Mouse (Mus musculus) stomach, postnatal 0 days (tissue): Measurements from ENCODE around the gene Plcl2. TPM values are rescaled to one million over a fixed set of nuclear protein-coding genes. Genes with fewer than 3 reads are reported as not detected.

Experiments used
- ATAC-seq: fragments of 200-750 bp; cut with Nextera tagmentation; 2 replicates; pipeline ENCODE4 v1.8.0; 2017; ENCODE audit not compliant: low FRiP score, low TSS enrichment
- DNase-seq: peaks from one replicate; pipeline ENCODE4 v3.0.0-alpha.2; 2016; ENCODE audit warnings: low spot score
- H3K27ac ChIP-seq: fragments of 300-500 bp; sonication (generic); replicated peaks from 2 replicates; pipeline ENCODE4 v1.5.1; 2014; ENCODE audit warnings: mild to moderate bottlenecking, control low read depth
- H3K27me3 ChIP-seq: fragments of 300-500 bp; sonication (generic); 2 replicates; pipeline ENCODE4 v1.6.1; 2014; ENCODE audit warnings: low read length; ENCODE audit not compliant: control insufficient read depth, insufficient read depth
- H3K36me3 ChIP-seq: fragments of 300-500 bp; sonication (generic); 2 replicates; pipeline ENCODE4 v1.6.1; 2014; ENCODE audit warnings: low read length, mixed read lengths; ENCODE audit not compliant: control insufficient read depth, insufficient read depth
- H3K4me1 ChIP-seq: fragments of 300-500 bp; sonication (generic); replicated peaks from 2 replicates; pipeline ENCODE4 v1.6.1; 2014; ENCODE audit warnings: antibody characterized with exemption; ENCODE audit not compliant: control insufficient read depth, insufficient read depth
- H3K4me2 ChIP-seq: fragments of 300-500 bp; sonication (generic); replicated peaks from 2 replicates; pipeline ENCODE4 v1.6.1; 2014; ENCODE audit warnings: low read depth, mild to moderate bottlenecking, control low read depth, moderate library complexity
- H3K4me3 ChIP-seq: fragments of 300-500 bp; sonication (generic); 2 replicates; pipeline ENCODE4 v1.5.1; 2014; ENCODE audit warnings: low read depth, low read length, control low read depth
- H3K9ac ChIP-seq: fragments of 300-500 bp; sonication (generic); 2 replicates; pipeline ENCODE4 v1.6.1; 2014; ENCODE audit warnings: mild to moderate bottlenecking, low read length, control low read depth, mixed read lengths
- H3K9me3 ChIP-seq: fragments of 300-500 bp; sonication (generic); 2 replicates; pipeline ENCODE4 v1.6.1; 2016; ENCODE audit warnings: low read length; ENCODE audit not compliant: control insufficient read depth
- CTCF ChIP-seq: IDR thresholded peaks from 2 replicates; pipeline ENCODE4 v1.5.1; 2016; ENCODE audit warnings: antibody characterized with exemption, low read depth, mild to moderate bottlenecking, moderate library complexity
- EP300 ChIP-seq: optimal IDR thresholded peaks from 2 replicates; pipeline ENCODE3; 2016; ENCODE audit warnings: antibody characterized with exemption
- WGBS: fragments of 180-500 bp; shearing (Covaris S2); extraction: QIAGEN DNeasy Blood & Tissue Kit; methylation state at CpG from one replicate; pipeline ENCODE4 v1.1.7; 2014; 5-methylcytosine and 5-hydroxymethylcytosine counted together
- polyA plus RNA-seq: library from polyadenylated mRNA; unstranded; fragments of >200 nt; fragmentation: Nextera tagmentation; extraction: Ambion mirVana; gene quantifications from 2 replicates; pipeline ENCODE4 v1.2.1, GENCODE M21; 2015

Plcl2 gene
- 2.3 and 2.6 TPM in 2 replicates for polyA plus RNA-seq

DNA sequence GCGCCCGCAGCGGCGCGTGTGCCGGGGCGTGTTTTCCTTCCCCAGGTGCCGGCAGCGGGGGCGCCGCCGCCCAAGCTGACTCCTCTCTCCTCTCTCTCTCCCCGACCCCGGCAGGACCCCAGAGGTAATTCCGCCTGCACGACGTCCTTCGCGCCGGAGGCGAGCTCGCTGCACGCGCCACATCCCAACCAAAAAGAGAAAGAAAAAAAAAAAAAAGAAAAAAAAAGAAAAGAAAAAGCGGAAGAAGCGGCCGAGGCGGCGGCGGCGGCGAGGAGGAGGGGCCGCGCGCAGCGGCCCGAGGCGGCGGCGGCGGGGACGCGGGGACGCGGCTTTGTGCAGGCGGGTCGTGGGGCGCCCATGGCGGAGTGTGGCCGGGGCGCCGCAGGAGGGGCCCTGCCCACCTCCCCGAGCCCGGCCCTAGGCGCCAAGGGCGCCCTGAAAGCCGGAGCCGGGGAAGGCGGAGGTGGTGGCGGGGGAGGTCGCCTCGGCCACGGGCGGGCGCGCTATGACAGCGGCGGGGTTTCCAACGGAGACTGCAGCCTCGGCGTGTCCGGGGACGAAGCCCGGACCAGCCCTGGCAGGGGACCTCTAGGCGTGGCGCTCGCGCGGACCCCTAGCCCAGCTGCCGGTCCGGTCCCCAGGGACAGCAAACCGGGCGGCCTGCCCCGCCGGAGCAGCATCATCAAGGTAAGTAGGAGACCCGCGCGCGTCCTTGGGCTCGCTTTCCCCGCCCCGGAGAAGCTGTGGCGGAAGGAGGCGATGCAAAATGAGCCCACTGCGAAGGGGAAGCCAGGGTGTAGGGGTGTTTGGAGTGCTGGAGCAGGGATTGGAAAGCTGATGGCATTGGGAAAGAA lies at the start of gene Plcl2:
TSS of gene Plcl2 (plus strand) at position 153 of the 854 bp plus-strand sequence.
- Histone ChIP-seq H3K27ac (peak within 1 kb of the TSS; percentile 75), H3K4me1 (no peaks in the 10 kb centered on the region), H3K9ac (peak within 1 kb of the TSS; percentile 84), H3K9me3 (no peaks in the 10 kb centered on the region), H3K36me3 (no peaks in the 10 kb centered on the region), H3K27me3 (no peaks in the 10 kb centered on the region), H3K4me3 (peak within 1 kb of the TSS; percentile 95), H3K4me2 (peak within 1 kb of the TSS; percentile 87)
- ATAC-seq = peak; percentile 61
- TF ChIP-seq EP300 = no peak
- TF ChIP-seq CTCF = no peak
- peak; percentile 65 for DNase-seq
- WGBS = under 1% methylated on average over 61 of the region's 95 CpGs

DNA sequence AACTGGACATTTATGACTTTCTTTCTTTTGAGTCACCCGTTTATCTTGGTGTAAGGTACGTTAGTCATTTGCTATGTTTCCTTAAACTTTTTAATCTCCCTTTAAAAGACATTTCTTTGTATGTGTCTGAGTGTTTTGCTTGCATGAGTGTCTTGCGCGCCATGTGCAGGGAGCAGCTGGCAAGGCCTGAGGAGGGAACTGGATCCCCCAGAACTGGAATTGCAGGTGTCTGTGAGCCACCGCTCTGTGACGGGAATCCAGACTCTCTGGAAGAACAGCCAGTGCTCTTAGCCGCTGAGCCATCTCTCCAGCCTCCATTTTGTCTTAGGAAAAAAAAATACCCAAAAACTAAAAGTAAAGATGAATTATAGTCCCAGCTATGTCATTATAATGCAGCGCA lies 48.9 kb upstream of the Plcl2 start:
- H3K9ac ChIP-seq = no peak overlapping the region
- no peaks in the 10 kb centered on the region for H3K9me3 ChIP-seq
- no peak overlapping the region for H3K4me3 ChIP-seq
- WGBS = 60% methylated on average over 8 of the region's 8 CpGs
- no peak for TF ChIP-seq EP300
- no peaks in the 10 kb centered on the region for H3K36me3 ChIP-seq
- H3K4me1 ChIP-seq = no peaks in the 10 kb centered on the region
- ATAC-seq = no peak
- no peaks in the 10 kb centered on the region for H3K27me3 ChIP-seq
- DNase-seq = no peak
- no peak overlapping the region for H3K27ac ChIP-seq
- H3K4me2 ChIP-seq = no peak overlapping the region

DNA sequence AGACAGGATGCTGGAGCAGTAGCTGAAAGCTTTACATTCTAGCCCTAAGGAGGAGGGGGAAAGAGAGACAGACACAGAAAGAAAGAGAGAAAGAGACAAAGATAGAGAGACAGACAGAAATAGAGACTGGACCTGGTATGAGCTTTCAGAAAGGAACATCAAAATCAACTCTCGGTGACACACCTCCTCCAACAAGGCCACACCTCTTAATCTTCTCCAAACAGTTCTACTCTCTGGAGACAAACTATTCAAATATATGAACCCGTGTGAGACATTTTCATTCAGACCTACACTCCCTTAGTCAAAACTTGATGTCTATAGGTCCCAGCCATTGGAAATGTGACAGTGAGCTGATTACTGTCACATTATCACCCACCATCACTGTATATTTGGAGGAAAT lies 41.8 kb upstream of the Plcl2 start:
- no peak overlapping the region for H3K27ac ChIP-seq
- no peaks in the 10 kb centered on the region for H3K9me3 ChIP-seq
- no peak overlapping the region for H3K4me3 ChIP-seq
- H3K36me3 ChIP-seq = no peaks in the 10 kb centered on the region
- H3K4me1 ChIP-seq = peaks cover 3% of the 10 kb centered on the region
- no peak for TF ChIP-seq CTCF
- no peak for ATAC-seq
- H3K4me2 ChIP-seq = no peak overlapping the region
- no peak overlapping the region for H3K9ac ChIP-seq
- H3K27me3 ChIP-seq = no peaks in the 10 kb centered on the region
- WGBS = 66% methylated on average over 2 of the region's 2 CpGs
- DNase-seq = no peak

DNA sequence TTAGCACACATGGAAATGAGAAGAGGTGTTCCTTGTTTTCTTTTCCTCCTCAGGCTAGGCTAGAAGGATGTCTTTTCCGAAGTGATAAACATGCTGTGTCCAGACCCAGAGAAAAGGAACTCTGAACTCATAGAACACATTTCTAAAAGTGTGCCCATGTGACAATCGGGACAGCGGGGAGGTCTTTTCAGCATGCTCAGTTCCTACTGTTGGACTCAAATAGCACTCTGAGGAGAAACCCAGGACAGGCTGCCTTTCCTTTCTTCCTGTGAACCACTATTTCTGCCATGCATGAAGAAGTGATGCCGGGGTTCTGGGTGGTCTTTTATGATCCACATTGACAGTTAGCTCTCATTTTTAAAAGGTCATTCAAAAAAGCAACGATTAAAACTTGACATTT lies 40.1 kb upstream of the Plcl2 start:
- Histone ChIP-seq H3K4me2 (no peak overlapping the region), H3K9ac (no peak overlapping the region), H3K27me3 (no peaks in the 10 kb centered on the region), H3K9me3 (no peaks in the 10 kb centered on the region), H3K4me3 (no peak overlapping the region), H3K4me1 (peaks cover 3% of the 10 kb centered on the region), H3K36me3 (no peaks in the 10 kb centered on the region), H3K27ac (no peak overlapping the region)
- DNase-seq (no peak), ATAC-seq (no peak)
- 87% methylated on average over 5 of the region's 5 CpGs for WGBS
- TF ChIP-seq EP300 (no peak), CTCF (no peak)

DNA sequence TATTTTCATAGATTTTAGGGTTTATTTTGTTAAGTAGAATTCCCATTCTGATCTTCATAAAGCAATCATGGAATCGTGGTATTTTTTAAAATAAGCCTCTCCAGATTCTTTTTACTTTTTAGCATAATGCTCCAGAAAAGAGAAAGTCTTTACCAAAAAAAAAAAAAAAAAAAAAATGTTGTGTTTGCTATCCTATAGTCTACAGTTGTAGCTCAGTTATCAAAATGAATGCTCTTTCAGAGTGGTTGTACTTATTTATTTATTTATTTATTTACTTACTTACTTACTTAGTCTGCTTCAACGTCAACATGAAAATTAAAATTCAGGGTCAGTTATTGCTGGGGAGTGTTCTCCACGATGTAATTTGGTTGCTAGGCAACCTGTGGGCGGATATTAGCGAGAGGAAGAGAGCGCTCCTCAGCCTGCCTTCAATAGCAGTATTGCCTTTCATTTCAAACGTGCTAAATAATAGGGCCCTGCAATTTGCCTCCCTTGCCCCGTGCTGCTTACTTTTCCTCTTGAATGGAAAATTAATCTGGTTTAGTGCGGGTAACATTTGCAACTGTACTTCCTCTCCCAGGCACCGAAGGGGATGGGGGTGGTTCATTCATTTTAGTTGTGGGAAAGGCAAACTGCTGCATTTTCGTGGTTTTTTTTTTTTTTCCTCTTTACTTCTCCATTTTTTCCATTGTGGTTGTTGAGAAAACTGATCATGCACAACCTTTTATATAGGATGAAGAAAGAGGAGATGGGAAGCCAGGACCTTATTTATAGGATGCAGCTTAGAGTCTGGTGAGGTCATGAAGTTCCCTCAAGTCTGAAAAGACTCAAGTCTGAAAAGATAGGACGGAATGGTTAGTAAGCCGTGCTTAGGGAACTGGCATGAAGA lies 39.4 kb upstream of the Plcl2 start:
- DNase-seq (no peak), ATAC-seq (no peak)
- H3K9ac ChIP-seq = no peak overlapping the region
- 35% methylated on average over 13 of the region's 13 CpGs for WGBS
- peaks cover 3% of the 10 kb centered on the region for H3K4me1 ChIP-seq
- no peaks in the 10 kb centered on the region for H3K36me3 ChIP-seq
- no peaks in the 10 kb centered on the region for H3K9me3 ChIP-seq
- H3K4me2 ChIP-seq = peak overlapping the region; percentile 46
- H3K4me3 ChIP-seq = no peak overlapping the region
- H3K27me3 ChIP-seq = no peaks in the 10 kb centered on the region
- no peak for TF ChIP-seq EP300
- no peak for TF ChIP-seq CTCF
- H3K27ac ChIP-seq = peak overlapping the region; percentile 76
